Mouse (Mus musculus) liver, embryonic 15.5 days (tissue): ENCODE measurements around the gene Slc25a47. TPM values are rescaled to one million over a fixed set of nuclear protein-coding genes. Genes with fewer than 3 reads are reported as not detected.

Experiments used
- ATAC-seq: fragments of 200-750 bp; cut with Nextera tagmentation; 2 replicates; pipeline ENCODE4 v1.8.0; 2017; ENCODE audit warnings: moderate number of reproducible peaks, mild to moderate bottlenecking, moderate library complexity; ENCODE audit not compliant: insufficient read depth
- H3K27ac ChIP-seq: fragments of 300-500 bp; sonication (generic); replicated peaks from 2 replicates; pipeline ENCODE4 v1.5.1; 2015; ENCODE audit warnings: mild to moderate bottlenecking, inconsistent platforms
- H3K27me3 ChIP-seq: fragments of 300-500 bp; sonication (generic); 2 replicates; pipeline ENCODE4 v1.6.1; 2015; ENCODE audit warnings: mild to moderate bottlenecking, inconsistent platforms
- H3K36me3 ChIP-seq: fragments of 300-500 bp; sonication (generic); replicated peaks from 2 replicates; pipeline ENCODE4 v1.6.1; 2015; ENCODE audit warnings: moderate library complexity, mild to moderate bottlenecking, inconsistent platforms
- H3K4me1 ChIP-seq: fragments of 300-500 bp; sonication (generic); replicated peaks from 2 replicates; pipeline ENCODE4 v1.6.1; 2015; ENCODE audit warnings: inconsistent platforms
- H3K4me2 ChIP-seq: fragments of 300-500 bp; sonication (generic); 2 replicates; pipeline ENCODE4 v1.6.1; 2015; ENCODE audit warnings: moderate library complexity, mild to moderate bottlenecking, inconsistent platforms
- H3K4me3 ChIP-seq: fragments of 300-500 bp; sonication (generic); replicated peaks from 2 replicates; pipeline ENCODE4 v1.5.1; 2015; ENCODE audit warnings: mild to moderate bottlenecking, inconsistent platforms
- H3K9ac ChIP-seq: fragments of 300-500 bp; sonication (generic); 2 replicates; pipeline ENCODE4 v1.6.1; 2015; ENCODE audit warnings: moderate library complexity, mild to moderate bottlenecking, inconsistent platforms
- H3K9me3 ChIP-seq: fragments of 300-500 bp; sonication (generic); replicated peaks from 2 replicates; pipeline ENCODE4 v1.6.1; 2016; ENCODE audit warnings: inconsistent platforms
- WGBS: fragments of 180-500 bp; shearing (Covaris S2); methylation state at CpG from one replicate; pipeline ENCODE4 v1.1.7; 2015; ENCODE audit warnings: mixed read lengths; ENCODE audit not compliant: insufficient replicate concordance; 5-methylcytosine and 5-hydroxymethylcytosine counted together
- polyA plus RNA-seq: library from polyadenylated mRNA; unstranded; fragments of >200 nt; fragmentation: Nextera tagmentation; extraction: Ambion mirVana; gene quantifications from 2 replicates; pipeline ENCODE4 v1.2.1, GENCODE M21; 2015

Slc25a47 gene
- 13.2 and 23.3 TPM in 2 replicates for polyA plus RNA-seq

DNA sequence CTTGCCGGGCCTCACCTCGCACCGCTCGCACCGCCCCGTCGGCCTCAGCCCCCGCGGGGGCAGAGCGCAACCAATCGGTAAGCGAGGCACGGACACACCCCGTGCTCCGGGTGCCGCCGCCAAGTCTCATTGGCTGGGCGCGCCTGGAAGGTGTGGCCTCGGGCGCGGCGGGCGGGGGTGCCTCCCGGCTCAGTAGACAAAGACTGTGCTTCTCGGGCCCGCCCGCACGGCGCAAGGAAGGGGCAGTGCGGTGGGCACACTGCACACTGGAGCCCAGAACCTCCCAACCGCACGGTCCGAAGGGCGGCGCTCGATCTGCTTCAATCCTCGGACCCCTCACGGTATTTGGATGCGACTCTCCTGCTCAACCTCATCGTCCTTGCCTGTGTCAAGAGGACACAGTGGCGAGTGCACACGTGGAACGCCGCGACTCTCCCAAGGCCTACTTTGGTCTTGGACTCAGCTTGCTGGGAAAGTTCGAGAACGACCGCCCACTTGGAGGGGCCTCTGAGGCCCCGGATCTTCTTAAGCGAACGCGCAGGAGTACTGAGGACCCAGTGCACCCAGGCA lies at the start of gene Slc25a47, which contains the start of gene Slc25a29:
Slc25a47 (plus strand) TSS at position 207 of the 570 bp plus-strand sequence.
Slc25a29 (minus strand) TSS at position 44 of the 570 bp plus-strand sequence.
- H3K27me3 ChIP-seq = peaks cover 6% of the 10 kb centered on the region; the same call in 1 of the 2 replicates
- H3K9ac ChIP-seq = peak within 1 kb of the TSS; percentile 64
- peak within 1 kb of the TSS; percentile 68 for H3K27ac ChIP-seq
- H3K4me3 ChIP-seq = peak within 1 kb of the TSS; percentile 67
- peaks cover 44% of the 10 kb centered on the region for H3K4me1 ChIP-seq
- H3K9me3 ChIP-seq = no peaks in the 10 kb centered on the region
- WGBS = under 1% methylated on average over 53 of the region's 53 CpGs
- peak; percentile 99 for ATAC-seq
- H3K36me3 ChIP-seq = no peaks in the 10 kb centered on the region
- H3K4me2 ChIP-seq = peak within 1 kb of the TSS; percentile 99

DNA sequence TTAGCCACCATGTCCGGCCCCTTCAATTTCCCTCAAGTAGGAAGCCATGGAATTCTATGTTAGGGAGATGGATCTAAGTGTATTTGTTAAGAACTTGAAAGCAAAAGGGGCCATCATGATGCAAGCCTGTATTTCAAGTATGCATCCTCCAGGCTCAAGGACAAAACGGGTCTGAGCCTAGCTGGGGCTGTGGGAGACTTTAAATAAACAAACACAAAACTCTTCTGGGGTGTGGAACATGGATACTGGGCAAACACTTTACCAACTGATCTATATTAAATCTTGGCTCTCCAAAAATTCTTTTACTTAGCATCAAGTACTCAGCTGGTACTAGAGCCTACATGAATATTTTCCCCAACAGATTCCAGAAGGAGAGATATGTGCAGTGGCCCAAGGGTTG lies 48.5 kb upstream of the Slc25a47 start:
- no peak for ATAC-seq
- peaks cover 60% of the 10 kb centered on the region for H3K4me1 ChIP-seq
- no peak overlapping the region for H3K4me2 ChIP-seq
- H3K27ac ChIP-seq = no peak overlapping the region
- peaks cover 15% of the 10 kb centered on the region; the same call in 1 of the 2 replicates for H3K36me3 ChIP-seq
- H3K4me3 ChIP-seq = no peak overlapping the region
- no peaks in the 10 kb centered on the region for H3K27me3 ChIP-seq
- H3K9me3 ChIP-seq = no peaks in the 10 kb centered on the region
- H3K9ac ChIP-seq = no peak overlapping the region
- WGBS = 70% methylated on average over 2 of the region's 2 CpGs

DNA sequence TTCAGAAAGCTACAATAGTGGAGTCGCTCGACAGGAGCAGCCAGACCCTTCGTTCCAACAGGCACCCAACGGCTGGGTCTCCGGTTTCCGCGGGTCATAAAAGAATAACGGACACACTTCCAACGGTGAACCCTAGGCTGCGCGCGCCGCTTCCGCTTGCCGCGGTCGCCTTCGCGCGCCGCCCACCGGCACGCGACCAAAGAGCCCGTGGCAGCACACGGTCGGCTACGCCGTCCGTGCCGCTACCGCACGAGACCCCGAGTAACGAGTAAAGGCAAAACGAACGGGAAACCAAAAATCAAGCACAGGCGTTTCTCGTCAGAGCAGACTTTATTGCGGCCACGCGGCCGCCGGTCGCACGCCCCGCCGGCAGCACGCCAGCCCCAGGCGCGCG lies 43.7 kb upstream of the Slc25a47 start:
- Histone ChIP-seq H3K27me3 (no peaks in the 10 kb centered on the region), H3K9ac (peak overlapping the region; percentile 89), H3K4me2 (peak overlapping the region; percentile 75), H3K36me3 (peaks cover 5% of the 10 kb centered on the region), H3K4me3 (peak overlapping the region; percentile 95), H3K4me1 (peaks cover 60% of the 10 kb centered on the region), H3K9me3 (no peaks in the 10 kb centered on the region), H3K27ac (peak overlapping the region; percentile 100)
- peak; percentile 40 for ATAC-seq
- under 1% methylated on average over 52 of the region's 52 CpGs for WGBS

DNA sequence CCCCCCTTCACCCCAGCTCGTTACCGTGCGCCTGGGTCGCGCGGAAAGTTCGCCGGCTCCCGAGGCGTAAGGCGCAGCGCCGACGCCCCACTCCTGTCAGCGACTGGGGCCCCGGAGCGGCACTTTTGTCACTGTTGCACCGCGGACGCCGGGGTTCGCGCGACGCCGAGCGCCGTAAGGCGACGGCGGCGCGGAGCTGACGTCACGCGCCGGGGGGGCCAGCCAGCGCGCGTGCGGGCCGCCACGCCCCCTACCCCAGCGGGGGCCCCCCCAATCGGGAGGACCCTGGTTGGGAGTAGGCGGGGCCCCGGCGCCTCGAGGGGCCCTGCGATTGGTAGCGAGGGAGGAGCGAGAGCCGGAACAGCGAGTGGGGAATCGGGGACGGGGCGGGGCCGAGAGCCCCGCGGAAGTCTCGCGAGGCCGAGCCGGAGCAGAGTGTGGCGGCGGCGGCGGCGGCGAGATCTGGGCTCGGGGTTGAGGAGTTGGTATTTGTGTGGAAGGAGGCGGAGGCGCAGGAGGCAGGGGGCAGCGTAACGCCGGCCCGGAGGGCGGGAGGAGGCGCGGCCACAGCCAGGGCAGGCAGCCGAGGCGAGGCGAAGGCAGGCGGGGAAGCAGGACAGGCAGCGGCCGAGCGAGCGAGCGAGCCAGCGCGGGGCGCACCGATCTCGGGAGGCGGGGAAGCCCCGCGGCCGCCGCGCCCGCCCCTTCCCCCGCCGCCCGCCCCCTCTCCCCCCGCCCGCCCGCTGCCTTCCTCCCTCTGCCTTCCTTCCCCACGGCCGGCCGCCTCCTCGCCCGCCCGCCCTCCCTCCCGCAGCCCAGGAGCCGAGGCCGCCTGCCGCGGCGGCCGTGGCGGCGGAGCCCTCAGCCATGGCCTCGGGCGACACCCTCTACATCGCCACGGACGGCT lies 43.0 kb upstream of the Slc25a47 start, which contains the start of gene Yy1:
Yy1 (plus strand) TSS at position 428 of the 907 bp plus-strand sequence.
- WGBS = under 1% methylated on average over 96 of the region's 127 CpGs
- Histone ChIP-seq H3K9me3 (no peaks in the 10 kb centered on the region), H3K4me1 (peaks cover 57% of the 10 kb centered on the region), H3K4me3 (peak within 1 kb of the TSS; percentile 95), H3K27ac (peak within 1 kb of the TSS; percentile 100), H3K27me3 (no peaks in the 10 kb centered on the region), H3K36me3 (peaks cover 7% of the 10 kb centered on the region), H3K9ac (peak within 1 kb of the TSS; percentile 91), H3K4me2 (peak within 1 kb of the TSS; percentile 75)
- ATAC-seq = peak; percentile 80

DNA sequence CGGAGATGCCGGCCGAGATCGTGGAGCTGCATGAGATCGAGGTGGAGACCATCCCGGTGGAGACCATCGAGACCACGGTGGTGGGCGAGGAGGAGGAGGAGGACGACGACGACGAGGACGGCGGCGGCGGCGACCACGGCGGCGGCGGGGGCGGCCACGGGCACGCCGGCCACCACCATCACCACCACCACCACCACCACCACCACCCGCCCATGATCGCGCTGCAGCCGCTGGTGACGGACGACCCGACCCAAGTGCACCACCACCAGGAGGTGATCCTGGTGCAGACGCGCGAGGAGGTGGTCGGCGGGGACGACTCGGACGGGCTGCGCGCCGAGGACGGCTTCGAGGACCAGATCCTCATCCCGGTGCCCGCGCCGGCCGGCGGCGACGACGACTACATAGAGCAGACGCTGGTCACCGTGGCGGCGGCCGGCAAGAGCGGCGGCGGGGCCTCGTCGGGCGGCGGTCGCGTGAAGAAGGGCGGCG lies 42.3 kb upstream of the Slc25a47 start:
- Histone ChIP-seq H3K4me2 (peak overlapping the region; percentile 75), H3K27me3 (no peaks in the 10 kb centered on the region), H3K4me3 (peak overlapping the region; percentile 95), H3K9me3 (no peaks in the 10 kb centered on the region), H3K9ac (peak overlapping the region; percentile 91), H3K4me1 (peaks cover 57% of the 10 kb centered on the region), H3K36me3 (peaks cover 7% of the 10 kb centered on the region), H3K27ac (peak overlapping the region; percentile 100)
- under 1% methylated on average over 71 of the region's 71 CpGs for WGBS
- no peak for ATAC-seq

DNA sequence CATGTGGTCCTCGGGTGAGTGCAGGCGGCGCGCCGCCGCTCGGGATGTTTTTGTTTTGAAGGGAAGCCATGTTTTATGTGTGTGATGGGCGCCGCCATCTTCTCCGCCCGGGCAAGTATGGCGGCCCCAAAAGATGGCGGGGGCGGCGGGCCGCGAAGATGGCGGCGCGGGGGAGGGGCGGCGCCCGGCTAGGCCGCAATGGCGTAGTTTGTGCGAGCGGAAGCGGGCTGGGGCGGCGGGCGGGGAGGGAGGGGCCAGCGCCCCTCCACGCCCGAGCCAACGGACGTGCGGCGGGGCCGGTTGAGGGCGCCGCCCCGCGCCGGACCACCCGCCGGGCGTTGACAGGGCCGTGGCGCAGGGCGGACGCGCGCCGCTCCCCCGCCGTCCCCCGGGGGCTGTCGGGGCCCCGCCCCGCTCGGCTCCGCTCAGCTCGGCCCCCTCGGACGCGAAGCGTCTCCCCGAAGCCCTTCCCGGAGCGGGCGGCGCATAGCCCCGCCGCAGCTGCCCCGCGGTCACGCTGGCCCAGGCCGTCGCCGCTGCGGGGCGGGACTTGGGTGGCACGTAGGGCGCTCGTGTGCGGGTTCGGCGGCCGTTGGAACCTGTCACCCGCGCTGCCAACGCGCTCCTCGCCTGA lies 41.7 kb upstream of the Slc25a47 start:
- H3K27ac ChIP-seq = peak overlapping the region; percentile 100
- H3K27me3 ChIP-seq = no peaks in the 10 kb centered on the region
- H3K9me3 ChIP-seq = no peaks in the 10 kb centered on the region
- peaks cover 7% of the 10 kb centered on the region for H3K36me3 ChIP-seq
- peak overlapping the region; percentile 75 for H3K4me2 ChIP-seq
- H3K4me1 ChIP-seq = peaks cover 57% of the 10 kb centered on the region
- peak overlapping the region; percentile 95 for H3K4me3 ChIP-seq
- peak; percentile 69 for ATAC-seq
- peak overlapping the region; percentile 91 for H3K9ac ChIP-seq
- under 1% methylated on average over 72 of the region's 94 CpGs for WGBS

DNA sequence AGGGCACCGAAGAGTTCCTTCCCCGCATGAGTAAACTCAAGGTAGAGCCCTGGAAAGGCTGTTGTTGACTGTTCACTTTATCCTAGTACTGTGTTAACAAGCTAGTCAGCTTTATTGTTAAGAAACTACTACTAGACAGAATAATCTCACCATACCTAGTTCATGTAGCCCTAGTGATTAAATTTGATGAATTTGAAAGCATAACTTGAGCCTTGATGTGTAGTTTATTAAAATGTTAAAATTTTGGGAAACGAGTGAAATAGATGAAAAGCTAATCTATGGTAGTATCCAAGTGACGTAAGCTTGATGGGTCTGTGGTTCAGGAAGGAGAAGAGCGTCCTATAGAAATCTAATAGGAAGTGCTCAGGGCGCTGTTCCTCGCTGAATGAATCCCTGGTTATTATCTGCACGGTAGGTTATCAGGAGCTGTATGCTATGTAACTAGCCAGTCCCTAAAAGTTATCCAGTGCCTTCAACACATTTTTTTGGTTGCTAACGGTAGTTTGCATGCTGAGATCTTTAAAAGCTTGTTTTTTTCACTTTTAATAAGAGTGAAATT lies 40.8 kb upstream of the Slc25a47 start:
- Histone ChIP-seq H3K36me3 (peaks cover 10% of the 10 kb centered on the region), H3K4me2 (peak overlapping the region; percentile 75), H3K9ac (peak overlapping the region; percentile 91), H3K4me1 (peaks cover 59% of the 10 kb centered on the region), H3K27ac (peak overlapping the region; percentile 100), H3K27me3 (no peaks in the 10 kb centered on the region), H3K9me3 (no peaks in the 10 kb centered on the region), H3K4me3 (peak overlapping the region; percentile 95)
- ATAC-seq = no peak
- 3% methylated on average over 9 of the region's 9 CpGs for WGBS

DNA sequence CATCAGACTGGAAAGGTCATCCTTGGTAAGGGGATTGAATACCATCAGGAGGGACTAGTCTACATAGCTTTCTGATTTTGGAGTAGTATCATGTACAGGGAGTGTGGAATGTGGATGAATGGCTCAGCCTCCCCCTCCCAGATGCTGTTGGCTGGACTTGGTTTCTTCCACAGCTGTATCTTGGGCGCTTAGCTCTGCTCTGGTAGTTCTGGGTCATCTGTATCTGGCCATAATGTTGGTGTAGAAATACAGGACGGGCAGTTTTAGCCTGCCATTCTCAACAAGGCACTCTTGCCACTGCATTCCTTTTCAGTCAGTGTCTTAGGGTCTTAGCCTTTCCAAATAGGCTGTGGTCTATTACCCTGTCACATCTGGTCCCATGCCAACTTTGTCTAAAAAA lies 34.2 kb upstream of the Slc25a47 start:
- Histone ChIP-seq H3K4me2 (no peak overlapping the region), H3K4me1 (peaks cover 62% of the 10 kb centered on the region), H3K27me3 (no peaks in the 10 kb centered on the region), H3K9ac (no peak overlapping the region), H3K9me3 (no peaks in the 10 kb centered on the region), H3K4me3 (no peak overlapping the region), H3K27ac (no peak overlapping the region), H3K36me3 (peaks cover 20% of the 10 kb centered on the region)
- no peak for ATAC-seq
- WGBS = 76% methylated on average over 2 of the region's 2 CpGs

DNA sequence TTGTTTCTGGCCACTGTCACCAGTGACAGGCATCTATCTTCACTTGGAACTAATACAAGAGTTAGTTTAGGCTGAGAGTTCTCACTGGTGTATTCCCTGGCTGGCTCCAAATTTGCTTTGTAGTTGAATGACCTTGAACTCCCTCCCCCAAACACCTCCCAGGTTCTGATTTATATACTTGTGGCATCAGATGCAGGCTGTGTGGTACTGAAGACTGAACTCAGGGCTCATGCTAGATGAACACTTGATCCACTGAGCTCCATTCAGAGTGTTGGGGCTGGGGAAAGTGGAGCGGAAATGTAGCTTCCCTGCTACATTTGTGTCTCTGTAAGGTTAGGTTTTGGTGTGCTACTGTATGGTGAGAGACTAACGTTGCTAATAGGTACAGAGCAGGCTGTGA lies 31.5 kb upstream of the Slc25a47 start:
- peaks cover 52% of the 10 kb centered on the region for H3K4me1 ChIP-seq
- no peak overlapping the region for H3K4me2 ChIP-seq
- WGBS = 84% methylated on average over 2 of the region's 2 CpGs
- H3K4me3 ChIP-seq = no peak overlapping the region
- no peaks in the 10 kb centered on the region for H3K9me3 ChIP-seq
- no peak overlapping the region for H3K27ac ChIP-seq
- ATAC-seq = no peak
- H3K9ac ChIP-seq = no peak overlapping the region
- H3K27me3 ChIP-seq = no peaks in the 10 kb centered on the region
- peaks cover 42% of the 10 kb centered on the region for H3K36me3 ChIP-seq

DNA sequence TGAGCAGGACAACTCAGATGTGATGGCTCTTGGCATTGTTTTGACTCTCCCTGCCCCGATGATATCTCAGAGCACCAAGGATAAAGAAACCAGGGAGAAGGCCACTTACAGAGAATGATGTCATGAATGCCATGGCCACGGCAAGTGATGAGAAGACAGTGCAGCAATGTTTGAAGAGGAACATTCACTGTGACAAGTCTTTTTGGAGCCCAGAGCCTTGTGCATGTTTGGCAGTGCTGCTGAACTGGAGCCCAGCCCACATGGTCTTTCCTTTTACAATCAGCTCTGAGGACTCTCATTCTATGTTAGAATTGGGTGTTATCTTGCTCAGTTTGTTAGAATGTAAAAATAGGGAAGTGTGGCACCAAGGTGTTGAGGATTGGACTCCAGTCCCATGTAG lies 27.4 kb upstream of the Slc25a47 start:
- 73% methylated on average over 2 of the region's 2 CpGs for WGBS
- Histone ChIP-seq H3K9me3 (no peaks in the 10 kb centered on the region), H3K27me3 (no peaks in the 10 kb centered on the region), H3K9ac (no peak overlapping the region), H3K4me3 (no peak overlapping the region), H3K4me2 (no peak overlapping the region), H3K27ac (no peak overlapping the region), H3K36me3 (peaks cover 42% of the 10 kb centered on the region), H3K4me1 (peaks cover 44% of the 10 kb centered on the region)
- no peak for ATAC-seq
